Mouse (Mus musculus) kidney, adult 2 months (tissue): ENCODE data around the gene Borcs8.

ENCODE experiments used
- CTCF ChIP-seq: fragments of 200-500 bp; conservative IDR thresholded peaks from 2 replicates; pipeline ENCODE4 v1.5.1; 2011; ENCODE audit warnings: low read depth, mild to moderate bottlenecking, control low read depth, low read length, moderate library complexity, mixed read lengths; ENCODE audit not compliant: insufficient read depth, insufficient read length
- POLR2A ChIP-seq: fragments of 200-500 bp; IDR thresholded peaks from one replicate; pipeline ENCODE4 v1.6.1; 2011; ENCODE audit warnings: low read depth, low read length, control low read depth

GRCm38 (mm10) chr8:70173320-70173719, 34.0 kb downstream of the Borcs8 start:
- TF ChIP-seq CTCF (no peak), POLR2A (no peak)
